Mouse (Mus musculus) left cerebral cortex, postnatal 36 days (tissue): Measurements from ENCODE around the gene Sema4c. TPM values are rescaled to one million over a fixed set of nuclear protein-coding genes. Genes with fewer than 3 reads are reported as not detected.
A peak's percentile ranks its signal among the peaks of the same experiment; 100 is the strongest.

Experiments used
- DNase-seq, 2 experiments: peaks; one replicate each; pipeline ENCODE4 v3.0.0; 2021 to 2022; ENCODE audit warnings: low spot score in 2 of 2, mixed read lengths in 1 of 2
- intact Hi-C: fragments of 180-260 bp; cut with DNase I; formaldehyde crosslinking; loops from one replicate; pipeline ENCODE4 v1.15.1; 2025
- total RNA-seq, 2 experiments: library from RNA; stranded (reverse); gene quantifications; 2 replicates each; pipeline ENCODE4 v1.2.3; 2021

Gene Sema4c
- 10 to 100 TPM; 15.8 to 16.4 TPM for total RNA-seq

DNA sequence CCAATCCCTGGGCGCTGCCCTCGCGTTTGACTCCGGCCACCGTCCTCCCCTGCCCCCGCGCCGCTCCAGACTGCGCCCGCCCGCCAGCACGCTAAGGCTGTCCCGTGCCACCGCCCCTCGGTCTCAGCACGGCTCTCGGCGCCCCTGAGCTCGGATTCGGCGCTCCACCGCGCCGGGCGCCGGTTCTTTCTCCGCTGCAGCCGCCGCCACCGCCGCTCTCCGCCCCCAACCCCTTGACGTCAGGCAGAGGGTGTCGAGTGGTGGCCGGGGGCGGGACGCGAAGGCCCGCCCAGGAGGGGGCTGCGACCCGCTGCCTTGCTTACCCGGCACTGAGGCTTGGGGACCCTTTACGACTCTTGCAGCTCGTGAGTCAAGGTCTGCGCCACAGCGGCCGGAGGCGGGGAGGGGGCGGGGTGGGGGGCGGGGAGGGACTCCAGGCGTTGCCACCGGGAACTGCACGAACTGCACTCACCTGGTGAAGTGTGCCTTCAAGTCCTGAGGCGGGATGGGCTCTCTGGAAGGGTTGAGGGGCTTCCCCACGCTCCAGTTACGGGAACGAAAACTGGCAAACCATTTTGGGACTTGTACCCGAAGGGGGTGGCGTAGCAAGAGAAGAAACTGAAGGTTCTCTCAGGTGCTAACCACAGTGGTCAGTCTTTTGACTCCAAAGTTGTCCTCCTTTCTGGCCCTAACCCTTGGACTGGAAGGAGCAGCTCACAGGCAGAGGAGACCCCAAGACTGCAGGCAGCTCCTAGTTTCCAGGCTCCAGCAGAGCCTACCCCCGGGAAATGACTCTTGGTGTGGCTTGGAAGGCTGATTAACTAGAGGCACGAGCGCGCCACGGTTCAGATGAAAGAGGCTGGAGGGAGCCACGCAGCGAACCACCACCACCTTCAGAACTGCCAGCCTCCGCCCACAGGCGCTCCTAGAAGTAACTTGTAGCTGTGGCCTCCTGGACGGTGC is at the start of gene Sema4c:
Gene Sema4c (minus strand): TSS at position 319 of the 963 bp plus-strand sequence.
- intact Hi-C loops = loop anchor here (5.0 kb wide), 1 partner anchor 49 kb away; no protein-coding TSS in a partner anchor
- DNase-seq = peak; percentile 74 to 84

- DNase-seq = peak; percentile 65 to 79
- intact Hi-C loops = loop anchor here (5.0 kb wide), 1 partner anchor 50 kb away; the partner anchor contains the start of gene Sema4c
Observed at GRCm38 (mm10) chr1:36606951-36607350, 48.8 kb upstream of the Sema4c start.

GRCm38 (mm10) chr1:36604254-36605156 is 46.4 kb upstream of the Sema4c start:
- intact Hi-C loops = loop anchor here (5.0 kb wide), 1 partner anchor 47 kb away; the partner anchor contains the start of gene Sema4c
- DNase-seq = no peak

GRCm38 (mm10) chr1:36603361-36603760 is 45.2 kb upstream of the Sema4c start:
- intact Hi-C loops = no loop called here
- DNase-seq = peak; percentile 40 to 47

GRCm38 (mm10) chr1:36602271-36602670 is 44.1 kb upstream of the Sema4c start:
- no peak for DNase-seq
- intact Hi-C loops = loop anchor here (1.0 kb wide), 1 partner anchor 113 kb away; no protein-coding TSS in a partner anchor

DNA sequence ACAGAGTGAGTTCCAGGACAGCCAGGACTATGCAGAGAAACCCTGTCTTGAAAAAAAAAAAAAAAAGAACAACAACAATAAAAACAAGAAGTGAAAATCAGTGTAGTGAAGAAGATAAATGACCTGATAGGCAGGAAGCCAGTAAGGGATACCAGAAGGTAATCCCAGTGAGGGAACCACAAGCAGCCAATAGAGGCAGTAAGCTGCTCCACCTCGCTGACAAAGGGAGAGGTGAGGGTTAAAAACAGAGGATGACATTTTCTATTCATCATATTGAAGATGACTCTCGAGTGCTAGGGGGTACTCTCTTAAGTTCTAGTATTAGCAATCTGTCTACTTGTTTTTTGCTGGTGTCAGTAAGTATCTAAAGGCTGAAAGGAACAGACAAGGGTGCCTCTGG is 40.3 kb upstream of the Sema4c start:
- intact Hi-C loops = no loop called here
- no peak for DNase-seq

- DNase-seq = no peak
- intact Hi-C loops = no loop called here
Observed at GRCm38 (mm10) chr1:36596114-36596513, 38.0 kb upstream of the Sema4c start.

DNA sequence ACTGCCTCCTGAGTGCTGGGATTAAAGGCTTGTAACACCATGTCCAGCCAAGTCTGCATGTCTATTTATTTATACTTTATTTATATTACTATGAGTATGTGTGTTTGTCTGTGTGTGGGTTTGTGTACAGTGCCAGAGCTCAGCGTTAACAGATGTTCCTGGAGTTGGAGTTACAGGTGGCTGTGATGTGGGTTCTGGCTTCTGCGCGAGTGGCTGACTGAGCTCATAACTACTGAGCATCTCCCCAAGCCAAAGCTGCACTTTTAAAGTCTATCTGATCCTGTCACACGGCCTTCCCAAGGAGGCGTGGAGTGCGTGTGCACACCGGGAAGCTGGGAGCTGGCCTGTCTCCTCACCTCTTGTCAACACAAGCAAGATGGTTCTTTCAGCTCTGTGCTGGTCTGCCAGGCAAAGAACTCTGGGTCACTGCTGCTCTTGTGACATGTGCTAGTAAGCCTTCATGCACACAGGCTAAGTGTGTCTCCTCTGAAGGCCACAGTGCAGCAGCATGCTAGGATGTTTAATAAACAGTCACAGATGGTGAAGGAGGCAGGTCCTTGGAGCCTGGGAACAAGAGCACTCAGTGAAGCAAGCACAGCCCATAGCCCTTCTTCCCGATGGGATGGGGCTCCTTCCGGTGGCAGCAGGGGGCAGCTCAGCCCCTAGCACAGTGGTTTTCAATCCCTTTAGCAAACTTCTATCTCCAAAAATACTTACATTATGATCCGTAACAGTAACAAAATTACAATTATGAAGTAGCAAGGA is 37.2 kb upstream of the Sema4c start:
- intact Hi-C loops = no loop called here
- no peak for DNase-seq

DNA sequence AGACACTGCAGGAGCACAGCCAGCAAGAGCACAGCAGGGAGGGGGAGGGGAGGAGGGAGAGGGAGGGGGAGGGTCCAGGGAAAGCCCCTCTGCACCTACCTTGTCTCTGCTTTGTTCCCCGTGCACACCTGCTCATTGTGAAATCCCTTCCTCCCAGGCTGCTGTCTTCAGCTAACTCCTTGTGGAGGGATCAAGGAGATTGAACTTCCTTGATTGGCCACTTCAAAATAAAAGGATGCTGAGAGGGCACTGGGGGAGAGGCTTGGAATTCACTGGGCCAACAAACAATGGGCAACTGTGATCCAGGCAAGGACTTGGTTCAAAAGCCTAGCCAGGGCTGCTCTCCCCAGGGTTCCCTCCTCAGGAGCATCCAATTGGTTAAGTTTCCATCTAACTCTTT is 35.0 kb upstream of the Sema4c start:
- intact Hi-C loops = no loop called here
- no peak for DNase-seq

DNA sequence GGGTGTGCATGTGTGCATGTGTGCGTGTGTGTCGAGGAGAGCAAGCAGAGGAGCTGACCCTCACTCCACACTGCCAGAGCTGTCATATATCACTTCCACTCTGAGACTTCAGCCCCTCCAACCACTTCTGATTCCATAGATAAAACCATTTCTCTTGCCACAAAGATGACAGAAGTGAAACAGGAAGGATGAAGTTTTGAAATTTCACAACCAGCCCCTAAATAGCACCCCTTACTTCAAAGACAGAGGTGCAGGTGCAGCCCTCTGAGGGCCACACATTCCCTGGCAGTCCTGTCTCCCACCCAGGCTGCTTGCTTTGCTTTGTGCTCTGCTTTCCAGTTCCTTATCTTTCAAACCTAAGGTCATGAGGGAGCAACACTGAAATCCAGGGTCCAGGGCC is 33.3 kb upstream of the Sema4c start:
- intact Hi-C loops = no loop called here

DNA sequence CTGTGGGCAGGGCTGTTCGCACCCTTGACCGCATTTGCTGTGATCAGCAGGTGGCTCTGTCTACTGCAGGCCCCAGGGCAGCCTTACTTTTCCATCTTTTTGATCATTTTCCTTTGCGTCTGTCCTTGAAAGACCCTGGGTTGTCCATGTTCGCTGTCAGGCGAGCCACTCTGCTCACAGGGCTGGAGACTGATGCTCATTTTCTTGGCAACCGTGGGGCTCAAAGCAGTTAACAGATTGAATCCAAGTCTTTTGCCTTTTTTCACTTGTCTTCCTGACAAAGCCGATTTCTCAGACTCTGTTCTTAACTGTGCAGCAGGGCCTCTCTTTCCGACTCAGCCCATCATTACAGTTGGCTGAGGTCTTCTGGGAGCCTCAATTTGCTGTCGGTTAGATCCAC is 32.5 kb upstream of the Sema4c start:
- no peak for DNase-seq
- intact Hi-C loops = no loop called here

More for the DNA sequence above, 33.3 kb upstream of the Sema4c start:
- no peak for DNase-seq

GRCm38 (mm10) chr1:36589486-36589885 is 31.3 kb upstream of the Sema4c start:
- DNase-seq = no peak
- intact Hi-C loops = no loop called here

DNA sequence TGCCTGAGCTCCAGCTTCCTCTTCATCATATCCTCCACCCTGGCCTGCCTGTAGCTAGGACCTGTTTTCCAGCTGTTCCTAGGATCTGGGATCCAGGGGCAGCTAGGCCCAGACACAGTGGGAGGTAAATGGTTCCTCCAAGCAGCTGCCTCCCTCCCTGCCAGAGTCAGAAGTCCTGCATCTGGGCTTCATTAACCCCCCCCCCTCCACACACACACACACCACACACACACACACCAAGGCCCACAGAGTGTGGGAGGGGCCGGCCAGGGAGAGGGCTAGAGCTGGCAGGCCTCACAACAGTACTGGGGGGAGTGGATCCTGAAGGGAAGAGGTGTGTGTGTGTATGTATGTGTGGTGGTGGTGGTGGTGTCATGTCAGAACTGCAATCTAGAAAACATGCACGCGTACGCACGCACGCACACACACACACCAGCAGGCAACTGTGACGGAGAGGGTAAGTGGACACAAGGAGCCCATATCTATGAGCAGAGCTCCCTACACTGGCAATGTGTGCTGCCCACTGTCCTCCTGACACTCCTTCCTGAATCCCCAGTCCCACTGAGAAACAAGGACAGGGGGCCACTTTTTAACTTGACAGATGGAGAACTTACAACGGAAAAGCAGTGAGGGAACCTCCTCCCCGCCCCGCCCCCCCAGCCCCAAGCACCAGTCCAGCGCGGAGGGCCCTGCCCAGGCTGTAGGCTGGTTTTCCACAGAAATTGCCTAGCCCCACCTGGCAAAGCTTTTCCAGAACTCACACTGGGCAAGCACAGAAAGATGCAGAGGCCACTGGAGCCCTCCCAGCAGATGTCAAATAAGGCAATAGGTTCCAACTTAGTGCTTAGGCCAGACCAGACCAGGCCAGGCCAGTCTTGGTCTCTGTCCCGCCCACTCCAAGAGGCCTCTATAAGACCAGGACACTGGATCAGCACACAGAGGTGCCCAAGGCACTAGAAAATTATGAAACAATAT is 30.6 kb upstream of the Sema4c start:
- no peak for DNase-seq
- intact Hi-C loops = no loop called here

DNA sequence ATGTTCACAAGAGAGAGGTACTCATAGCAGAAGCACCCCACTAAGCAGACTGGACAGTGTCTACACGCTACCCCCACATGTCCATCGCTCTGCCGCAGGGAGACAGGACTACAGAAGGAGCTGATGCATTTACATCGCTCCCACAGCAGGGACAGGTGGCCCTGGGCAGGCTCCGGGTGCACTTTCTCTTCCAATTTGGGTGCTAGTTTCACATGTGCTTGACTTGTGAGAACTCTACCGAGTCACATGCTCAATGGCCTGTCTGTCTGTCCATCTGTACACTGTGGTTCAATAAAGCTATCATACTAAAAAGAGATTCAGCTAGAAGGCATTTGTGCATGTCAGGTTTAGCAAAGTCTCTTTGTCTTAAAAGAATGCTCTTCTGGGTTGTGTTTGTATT is 29.7 kb upstream of the Sema4c start:
- DNase-seq = no peak
- intact Hi-C loops = no loop called here

DNA sequence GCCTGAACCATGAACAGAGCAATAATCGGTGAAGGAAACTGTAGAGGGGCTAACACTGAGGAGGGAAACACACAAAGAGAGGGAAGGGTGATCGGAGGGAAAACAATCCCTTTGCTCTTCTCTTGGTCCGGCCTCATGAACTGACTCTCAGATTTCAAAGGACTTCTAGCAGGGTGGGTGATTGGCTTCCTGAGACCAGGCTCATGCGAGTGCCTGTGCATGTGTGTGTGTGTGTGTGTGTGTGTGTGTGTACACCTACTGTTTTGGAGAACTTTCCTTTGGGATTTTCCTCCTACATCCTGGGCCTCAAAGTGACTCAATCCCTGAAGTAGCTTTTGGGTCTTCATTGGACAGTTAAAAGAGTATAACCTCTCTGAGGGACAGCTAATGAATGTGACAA is 28.1 kb upstream of the Sema4c start:
- intact Hi-C loops = no loop called here

GRCm38 (mm10) chr1:36583408-36584116 is 25.4 kb upstream of the Sema4c start:
- DNase-seq = no peak
- intact Hi-C loops = no loop called here

More for the DNA sequence above, 28.1 kb upstream of the Sema4c start:
- DNase-seq = no peak

GRCm38 (mm10) chr1:36582211-36582610 is 24.1 kb upstream of the Sema4c start:
- intact Hi-C loops = no loop called here
- DNase-seq = no peak

GRCm38 (mm10) chr1:36581260-36581659 is 23.1 kb upstream of the Sema4c start:
- intact Hi-C loops = no loop called here
- no peak for DNase-seq
